Mouse (Mus musculus) regulatory T cell (primary cell): ENCODE measurements at regions not wholly inside any gene's neighbourhood (a gene's known extent, or its start where the extent isn't known, plus 50 kb on each side); places are given as distances from the start of the nearest gene placed in this dataset.

Experiments
- in situ Hi-C: fragments of 300-600 bp; cut with MboI, MseI; formaldehyde crosslinking; loops from one replicate; pipeline ENCODE4 v1.15.1; 2025; ENCODE audit warnings: high pct_unique_total_duplicates

DNA sequence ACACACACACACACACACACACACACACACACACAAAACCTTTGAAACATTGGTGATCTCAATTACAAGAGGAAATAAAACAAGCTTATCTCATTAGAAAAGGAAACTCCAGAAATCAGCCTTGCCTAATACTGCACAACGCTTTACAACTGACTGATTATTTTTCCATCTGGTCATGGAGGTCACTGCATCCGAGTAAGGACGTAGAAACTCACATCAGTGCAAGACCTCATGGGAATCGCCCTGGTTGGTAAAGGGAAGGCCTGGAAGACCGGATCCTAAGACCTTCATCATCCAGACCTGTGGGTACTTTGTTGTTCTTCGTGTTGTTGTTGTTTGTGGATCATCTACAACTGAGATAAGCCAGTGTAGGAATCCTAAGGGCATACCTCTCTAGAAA lies 77.8 kb upstream of the Sestd1 start:
- in situ Hi-C loops, result no loop called here

- in situ Hi-C loops, result no loop called here
Observed at GRCm38 (mm10) chr2:77356798-77357197, 76.4 kb upstream of the Sestd1 start.

DNA sequence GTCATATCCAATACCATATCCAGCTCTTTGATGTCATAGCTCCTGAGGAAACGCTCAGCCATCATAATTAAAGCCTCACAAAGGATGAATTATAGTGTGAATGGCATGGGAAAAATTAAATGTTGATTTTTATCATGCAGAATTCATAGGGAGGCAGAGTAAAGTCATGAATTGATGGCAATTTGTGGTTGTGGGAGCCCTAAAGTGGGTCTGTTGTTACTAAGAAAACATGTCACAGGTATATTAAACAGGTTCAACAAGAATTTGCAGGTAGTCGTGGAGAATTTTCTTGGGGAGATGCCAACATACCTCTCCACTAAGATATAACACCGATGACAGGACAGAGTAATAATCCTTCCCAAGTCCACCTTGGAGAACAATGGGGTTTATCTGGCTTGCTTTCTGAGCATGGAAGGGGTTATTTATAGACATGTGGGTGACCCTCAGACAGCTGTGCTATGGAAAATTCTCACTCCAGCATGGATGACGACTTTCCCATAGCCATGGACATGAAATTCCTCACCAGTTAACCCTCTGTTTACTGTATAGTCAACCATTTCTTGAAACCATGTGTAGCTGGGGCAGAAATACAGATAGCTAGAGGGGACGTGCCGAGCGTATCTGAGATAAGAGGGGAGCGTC lies 71.7 kb upstream of the Sestd1 start:
- in situ Hi-C loops, result no loop called here

GRCm38 (mm10) chr2:77347027-77347426 lies 66.6 kb upstream of the Sestd1 start:
- in situ Hi-C loops, result loop anchor here (10.0 kb wide), 1 partner anchor 372 kb away; no protein-coding TSS in a partner anchor

DNA sequence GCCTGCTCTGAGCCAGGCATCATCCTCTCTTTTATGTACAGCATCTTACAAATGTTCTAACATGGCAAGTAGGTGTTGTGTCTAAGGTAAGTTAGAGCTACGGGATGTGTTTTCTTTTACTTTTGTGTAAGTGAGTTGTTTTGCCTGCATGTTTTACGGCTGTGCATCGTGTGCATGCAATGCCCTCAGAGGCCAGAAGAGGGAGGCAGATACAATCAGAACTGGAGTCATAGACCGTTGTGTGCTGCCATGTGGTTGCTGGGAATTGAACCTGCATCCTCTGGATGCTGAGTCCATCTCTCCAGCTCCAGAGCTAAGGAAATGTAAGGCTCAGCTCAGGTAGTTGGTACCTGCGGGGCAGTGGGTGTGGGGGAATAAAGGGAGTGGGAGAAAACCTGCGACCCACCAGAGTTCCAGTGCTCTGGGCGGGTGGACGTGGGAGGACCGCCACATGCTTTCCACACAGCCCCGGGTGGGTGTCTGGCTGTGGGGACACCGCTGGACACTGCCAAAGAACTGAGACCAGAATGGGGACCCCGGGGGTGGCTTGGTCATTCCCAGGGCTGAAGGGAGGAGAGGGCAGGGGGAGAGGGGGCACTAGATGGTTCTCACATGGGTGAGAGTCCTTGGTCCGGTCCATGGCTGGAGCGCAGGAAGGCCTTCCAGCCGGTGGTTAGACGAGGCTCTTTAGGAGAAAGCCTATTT lies 63.5 kb upstream of the Sestd1 start:
- in situ Hi-C loops, result loop anchor here (10.0 kb wide), 1 partner anchor 369 kb away; no protein-coding TSS in a partner anchor

DNA sequence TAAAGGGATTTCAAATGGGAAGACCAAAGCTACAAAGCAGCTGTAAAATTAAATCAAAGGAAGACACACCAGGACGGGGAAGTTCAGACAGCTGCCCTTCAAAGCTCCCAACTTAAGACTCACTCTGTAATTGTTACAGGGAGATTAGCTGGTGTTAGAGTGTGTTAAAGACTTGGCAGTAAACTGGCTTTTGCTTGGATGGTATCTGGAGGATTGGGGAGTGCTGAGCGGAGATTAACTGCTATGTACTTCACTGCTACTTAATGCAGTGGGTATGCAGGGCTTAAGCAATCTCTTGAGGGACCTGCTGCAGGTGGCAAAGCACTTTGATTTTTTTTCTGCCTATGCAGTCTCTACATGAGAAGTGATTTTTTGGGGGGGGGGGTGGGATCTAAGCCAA lies 62.0 kb upstream of the Sestd1 start:
- in situ Hi-C loops, result loop anchor here (10.0 kb wide), 1 partner anchor 368 kb away; no protein-coding TSS in a partner anchor

DNA sequence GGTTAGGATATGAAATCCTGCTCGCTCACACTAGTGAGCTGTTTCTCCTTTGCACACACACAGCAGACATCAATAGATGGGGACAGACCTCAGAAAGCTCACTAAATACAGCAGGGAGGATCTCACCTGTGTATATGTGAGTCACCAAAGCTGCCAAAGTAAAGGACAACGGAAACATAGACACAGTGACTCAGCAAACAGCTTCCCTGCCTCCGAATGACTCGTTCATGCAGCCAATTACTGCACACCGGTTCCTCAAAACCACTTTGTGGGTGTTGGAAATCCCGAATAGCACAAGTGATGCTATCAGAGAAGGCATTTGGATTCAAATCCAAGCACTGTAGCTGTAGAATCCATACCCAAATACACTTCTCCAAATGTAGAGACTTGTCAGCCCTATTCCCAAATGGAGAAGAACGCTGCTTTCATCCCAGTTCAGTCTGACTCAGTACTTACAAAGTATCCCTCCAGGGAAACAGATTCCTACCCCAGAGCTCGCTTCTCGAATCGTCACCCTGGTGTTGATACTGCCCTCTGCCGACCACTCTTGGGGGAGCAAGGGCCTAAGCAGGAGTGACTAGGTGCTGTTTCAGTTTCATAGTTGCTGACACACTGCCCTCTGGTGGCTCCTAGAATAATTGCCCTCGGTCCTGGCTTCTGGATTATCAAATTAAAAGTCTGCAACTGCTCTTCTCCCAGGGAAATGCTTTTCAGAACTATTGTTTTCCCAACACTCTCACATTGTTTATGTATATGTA lies 61.4 kb upstream of the Sestd1 start:
- in situ Hi-C loops, result loop anchor here (10.0 kb wide), 1 partner anchor 367 kb away; no protein-coding TSS in a partner anchor

DNA sequence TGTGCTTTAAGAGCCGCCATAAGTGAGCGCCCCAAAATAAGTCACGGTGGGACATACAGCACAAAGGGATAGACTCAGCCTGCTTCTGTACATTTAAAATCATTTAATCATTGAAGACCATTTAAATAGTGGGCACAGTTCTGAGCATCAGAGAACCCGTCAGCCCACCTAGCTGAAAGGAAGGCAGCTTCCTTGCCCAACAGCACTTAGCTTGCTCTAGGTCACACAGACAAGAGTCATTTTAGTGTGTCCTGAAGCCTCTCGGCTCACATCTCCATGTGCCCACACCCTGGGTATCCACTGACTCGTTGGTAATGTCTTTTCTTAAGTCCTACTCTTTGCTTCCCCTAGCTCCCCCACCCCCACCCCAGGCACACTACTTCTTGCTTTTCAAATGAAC lies 59.7 kb upstream of the Sestd1 start:
- in situ Hi-C loops, result loop anchor here (10.0 kb wide), 1 partner anchor 365 kb away; no protein-coding TSS in a partner anchor

DNA sequence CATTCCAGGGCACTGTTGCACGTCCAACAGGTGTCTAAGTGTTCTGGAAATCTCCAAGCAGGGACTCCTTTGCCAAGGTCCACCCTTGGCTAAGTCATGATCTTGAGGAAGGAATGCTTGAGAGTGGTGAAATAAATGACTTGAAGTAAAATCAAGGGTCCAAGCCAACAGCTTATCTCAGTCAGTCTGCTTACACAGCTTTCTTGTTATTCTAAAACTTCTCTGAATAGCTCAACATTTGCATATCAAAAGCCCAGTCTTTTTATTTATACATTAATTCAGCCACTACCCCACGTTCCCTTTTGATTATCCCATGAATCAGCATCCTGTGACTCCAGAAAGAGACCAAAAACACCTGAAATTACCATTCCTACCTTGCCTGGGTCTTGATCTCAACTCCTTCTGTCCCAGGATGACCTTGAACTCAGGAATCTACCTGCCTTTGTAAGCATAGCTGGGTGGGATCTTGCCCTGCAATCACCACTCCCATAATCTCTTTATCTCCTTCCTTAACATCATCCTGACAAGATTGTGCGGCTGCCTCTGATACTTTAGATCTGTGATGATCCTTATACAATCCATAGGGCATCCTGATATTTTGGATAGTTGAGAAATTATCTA lies 57.5 kb upstream of the Sestd1 start:
- in situ Hi-C loops, result loop anchor here (5.0 kb wide), 2 partner anchors 46 to 91 kb away; no protein-coding TSS in a partner anchor

DNA sequence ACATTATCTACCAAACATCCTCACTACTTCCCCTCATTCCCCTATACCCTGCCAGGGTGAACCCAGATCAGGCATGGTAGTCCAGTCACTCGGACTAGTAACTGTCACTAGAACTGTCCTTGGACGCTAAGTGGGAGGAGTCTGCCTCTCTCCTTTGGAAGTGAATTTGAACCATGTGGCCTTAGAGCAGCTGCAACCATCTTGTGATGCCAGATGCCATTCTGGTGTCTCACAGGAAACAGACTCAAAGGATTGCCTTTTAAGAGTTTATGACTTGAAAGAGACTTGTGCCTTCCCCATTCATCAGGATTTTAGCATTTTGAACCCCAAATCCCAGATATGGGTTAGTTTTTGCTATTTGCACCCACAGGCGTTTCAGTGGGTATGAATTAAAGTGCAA lies 56.9 kb upstream of the Sestd1 start:
- in situ Hi-C loops, result loop anchor here (5.0 kb wide), 2 partner anchors 45 to 90 kb away; no protein-coding TSS in a partner anchor

DNA sequence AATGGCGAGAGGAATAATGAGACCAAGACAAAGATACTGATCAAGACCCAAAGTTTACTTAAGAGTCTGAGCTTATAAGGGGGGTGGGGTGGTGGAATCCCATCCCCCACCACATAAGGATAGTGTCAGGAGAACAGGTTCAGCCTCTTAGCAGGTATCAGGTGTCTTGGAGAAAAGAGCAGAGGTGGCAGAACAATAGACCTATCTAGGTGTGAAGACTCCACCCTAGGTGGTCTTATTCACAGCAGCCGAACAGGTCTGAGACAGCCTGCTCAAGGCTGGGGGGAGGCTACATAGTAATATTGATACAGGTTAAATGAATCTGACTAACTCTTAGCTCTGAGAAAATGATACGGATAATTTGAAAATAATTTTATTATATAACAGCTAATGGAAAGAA lies 56.4 kb upstream of the Sestd1 start:
- in situ Hi-C loops, result loop anchor here (5.0 kb wide), 2 partner anchors 45 to 90 kb away; no protein-coding TSS in a partner anchor

GRCm38 (mm10) chr2:77334706-77335105 lies 54.3 kb upstream of the Sestd1 start:
- in situ Hi-C loops, result loop anchor here (5.0 kb wide), 2 partner anchors 42 to 87 kb away; no protein-coding TSS in a partner anchor

- in situ Hi-C loops, result no loop called here
Observed at GRCm38 (mm10) chr2:77333394-77334079, 53.1 kb upstream of the Sestd1 start.
